Mouse (Mus musculus): ENCODE data around the gene Ankrd9. TPM values are rescaled to one million over a fixed set of nuclear protein-coding genes. Genes with fewer than 3 reads are reported as not detected.

Ankrd9 gene
- total and polyA plus RNA-seq, 3 experiments, result 13.8 to 26.0 TPM; not detected in 1

GRCm38 (mm10) chr12:110940869-110941268 is 38.0 kb downstream of the Ankrd9 start:
- H3K9me3 ChIP-seq (replicated peaks; ENCODE audit: insufficient read depth, low read length), result no peaks in the 10 kb centered on the region
- no peaks in the 10 kb centered on the region for H3K27me3 ChIP-seq (ENCODE audit: control insufficient read depth in 1 of 2, insufficient read depth in 2 of 2, low read length in 2 of 2)
- no peaks in the 10 kb centered on the region for H3K79me2 ChIP-seq (ENCODE audit: control insufficient read depth, insufficient read depth, low read length, poor library complexity)
- no peaks in the 10 kb centered on the region for H3K4me1 ChIP-seq (ENCODE audit: control insufficient read depth in 1 of 2, insufficient read depth in 2 of 2, low read length in 2 of 2)
- TF ChIP-seq CHD1 (IDR thresholded peaks at IDR 0.05; ENCODE audit: low read depth, low read length) (no peak), MYB (IDR thresholded peaks at IDR 0.05; ENCODE audit: low read depth, low read length) (no peak), USF2 (IDR thresholded peaks at IDR 0.05; ENCODE audit: borderline replicate concordance in 1 of 2, insufficient read depth in 1 of 2, low read depth in 1 of 2, low read length in 2 of 2) (no peak), MAZ (IDR thresholded peaks at IDR 0.05; ENCODE audit: low read depth, low read length) (no peak), ZMIZ1 (IDR thresholded peaks at IDR 0.05; ENCODE audit: low read depth, low read length) (no peak), TAL1 (IDR thresholded peaks at IDR 0.05; ENCODE audit: low read length) (no peak), ZC3H11A (IDR thresholded peaks at IDR 0.05; ENCODE audit: low read depth, low read length) (no peak), POLR2AphosphoS2 (IDR thresholded peaks at IDR 0.05; ENCODE audit: low read length) (no peak), NRF1 (IDR thresholded peaks at IDR 0.05; ENCODE audit: insufficient read depth, low read depth, low read length, poor library complexity, severe bottlenecking) (no peak), MAFK (IDR thresholded peaks at IDR 0.05; ENCODE audit: borderline replicate concordance, low read depth, low read length) (no peak), RCOR1 (IDR thresholded peaks at IDR 0.05; ENCODE audit: low read depth, low read length) (no peak), ELF1 (IDR thresholded peaks at IDR 0.05; ENCODE audit: low read depth, low read length) (no peak), BHLHE40 (IDR thresholded peaks at IDR 0.05; ENCODE audit: borderline replicate concordance, low read depth, low read length) (no peak), GABPA (IDR thresholded peaks at IDR 0.05; ENCODE audit: low read depth, low read length) (no peak), TBP (IDR thresholded peaks at IDR 0.05; ENCODE audit: low read depth, low read length) (no peak), SMC3 (IDR thresholded peaks at IDR 0.05; ENCODE audit: low read depth, low read length) (no peak), RAD21 (IDR thresholded peaks at IDR 0.05; ENCODE audit: low read depth, low read length) (no peak), HCFC1 (IDR thresholded peaks at IDR 0.05; ENCODE audit: low read depth, low read length) (no peak)
- no peak for DNase-seq (ENCODE audit: low read depth, low spot score)
- peaks cover 0 to 1% of the 10 kb centered on the region in 2 experiments; a peak in 1 of 4 replicates for H3K36me3 ChIP-seq (ENCODE audit: control insufficient read depth in 1 of 2, insufficient read depth in 2 of 2, low read length in 2 of 2)
- no peak overlapping the region for H3K27ac ChIP-seq (ENCODE audit: control insufficient read depth, low read depth, low read length)
- no peak overlapping the region for H3K4me3 ChIP-seq (ENCODE audit: control insufficient read depth in 1 of 2, insufficient read depth in 1 of 2, low read depth in 2 of 2, low read length in 2 of 2)
- no peak overlapping the region for H3K9ac ChIP-seq (ENCODE audit: control insufficient read depth, low read depth, low read length, poor library complexity, severe bottlenecking)

DNA sequence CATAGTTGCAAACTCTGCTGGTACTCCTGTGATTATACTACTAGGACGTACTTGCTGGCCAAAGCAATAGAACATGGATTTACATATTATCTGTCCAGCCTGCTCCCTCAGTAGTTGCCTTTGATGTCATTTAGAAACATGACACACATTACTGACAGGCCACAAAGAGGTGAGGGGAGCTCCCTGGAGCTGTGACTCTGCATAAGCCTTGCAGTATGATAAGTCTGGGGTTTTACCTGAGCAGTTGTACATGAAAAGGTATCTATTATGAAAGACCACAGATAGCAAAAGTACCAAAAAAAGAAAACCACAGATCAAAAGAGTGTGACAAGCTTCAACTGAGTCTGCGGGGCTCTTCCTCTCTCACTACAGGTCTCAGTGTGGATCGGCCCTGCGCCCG is 39.5 kb downstream of the Ankrd9 start:
- no peak for DNase-seq (ENCODE audit: low read depth, low spot score)
- H3K27me3 ChIP-seq (ENCODE audit: control insufficient read depth in 1 of 2, insufficient read depth in 2 of 2, low read length in 2 of 2), result no peaks in the 10 kb centered on the region
- no peak overlapping the region for H3K27ac ChIP-seq (ENCODE audit: control insufficient read depth, low read depth, low read length)
- H3K9me3 ChIP-seq (replicated peaks; ENCODE audit: insufficient read depth, low read length), result no peaks in the 10 kb centered on the region
- H3K36me3 ChIP-seq (ENCODE audit: control insufficient read depth in 1 of 2, insufficient read depth in 2 of 2, low read length in 2 of 2), result peaks cover 0 to 1% of the 10 kb centered on the region in 2 experiments; a peak in 1 of 4 replicates
- no peak overlapping the region for H3K4me3 ChIP-seq (ENCODE audit: control insufficient read depth in 1 of 2, insufficient read depth in 1 of 2, low read depth in 2 of 2, low read length in 2 of 2)
- no peaks in the 10 kb centered on the region for H3K4me1 ChIP-seq (ENCODE audit: control insufficient read depth in 1 of 2, insufficient read depth in 2 of 2, low read length in 2 of 2)
- no peaks in the 10 kb centered on the region for H3K79me2 ChIP-seq (ENCODE audit: control insufficient read depth, insufficient read depth, low read length, poor library complexity)
- TF ChIP-seq TCF12 (IDR thresholded peaks at IDR 0.05; ENCODE audit: low read depth, low read length) (no peak), CHD2 (IDR thresholded peaks at IDR 0.05; ENCODE audit: low read length) (no peak), POLR2AphosphoS5 (IDR thresholded peaks at IDR 0.05; ENCODE audit: borderline replicate concordance, low read depth, low read length) (no peak), SIN3A (IDR thresholded peaks at IDR 0.05; ENCODE audit: low read length) (no peak), MAFK (IDR thresholded peaks at IDR 0.05; ENCODE audit: borderline replicate concordance, low read depth, low read length) (no peak), MAZ (IDR thresholded peaks at IDR 0.05; ENCODE audit: low read depth, low read length) (no peak), MEF2A (IDR thresholded peaks at IDR 0.05; ENCODE audit: extremely low read depth, insufficient replicate concordance, low read depth, low read length, poor library complexity, severe bottlenecking) (no peak), UBTF (IDR thresholded peaks at IDR 0.05; ENCODE audit: borderline replicate concordance, insufficient read depth, low read depth, low read length) (no peak), GATA1 (IDR thresholded peaks at IDR 0.05; ENCODE audit: low read depth, low read length) (no peak), POLR2A (IDR thresholded peaks at IDR 0.05; ENCODE audit: control insufficient read depth in 1 of 2, insufficient read depth in 1 of 2, low read depth in 1 of 2, low read length in 2 of 2, poor library complexity in 1 of 2) (no peak), ELF1 (IDR thresholded peaks at IDR 0.05; ENCODE audit: low read depth, low read length) (no peak), MYC (IDR thresholded peaks at IDR 0.05; ENCODE audit: low read depth, low read length) (no peak), USF2 (IDR thresholded peaks at IDR 0.05; ENCODE audit: borderline replicate concordance in 1 of 2, insufficient read depth in 1 of 2, low read depth in 1 of 2, low read length in 2 of 2) (no peak), TAL1 (IDR thresholded peaks at IDR 0.05; ENCODE audit: low read length) (no peak), SMC3 (IDR thresholded peaks at IDR 0.05; ENCODE audit: low read depth, low read length) (no peak), RCOR1 (IDR thresholded peaks at IDR 0.05; ENCODE audit: low read depth, low read length) (no peak), BHLHE40 (IDR thresholded peaks at IDR 0.05; ENCODE audit: borderline replicate concordance, low read depth, low read length) (no peak), NRF1 (IDR thresholded peaks at IDR 0.05; ENCODE audit: insufficient read depth, low read depth, low read length, poor library complexity, severe bottlenecking) (no peak), CTCF (IDR thresholded peaks at IDR 0.05 in 2 of 3, conservative IDR thresholded peaks at IDR 0.05 in 1 of 3; ENCODE audit: control insufficient read depth in 1 of 3, insufficient read depth in 1 of 3, low read depth in 2 of 3, low read length in 3 of 3, poor library complexity in 1 of 3, severe bottlenecking in 1 of 3) (no peak), EP300 (IDR thresholded peaks at IDR 0.05; ENCODE audit: low read depth in 1 of 2, low read length in 2 of 2) (no peak)
- H3K9ac ChIP-seq (ENCODE audit: control insufficient read depth, low read depth, low read length, poor library complexity, severe bottlenecking), result no peak overlapping the region
